Mouse (Mus musculus) regulatory T cell (primary cell): ENCODE measurements at regions not wholly inside any gene's neighbourhood (a gene's known extent, or its start where the extent isn't known, plus 50 kb on each side); places are given as distances from the start of the nearest gene placed in this dataset.
"Not testable (repeated sequence)": the region's sequence is repeated elsewhere in the genome, so short reads cannot be mapped to it uniquely, and the experiment has no call there.

Source experiments
- in situ Hi-C: fragments of 300-600 bp; cut with MboI, MseI; formaldehyde crosslinking; loops from one replicate; pipeline ENCODE4 v1.15.1; 2025; ENCODE audit warnings: high pct_unique_total_duplicates

DNA sequence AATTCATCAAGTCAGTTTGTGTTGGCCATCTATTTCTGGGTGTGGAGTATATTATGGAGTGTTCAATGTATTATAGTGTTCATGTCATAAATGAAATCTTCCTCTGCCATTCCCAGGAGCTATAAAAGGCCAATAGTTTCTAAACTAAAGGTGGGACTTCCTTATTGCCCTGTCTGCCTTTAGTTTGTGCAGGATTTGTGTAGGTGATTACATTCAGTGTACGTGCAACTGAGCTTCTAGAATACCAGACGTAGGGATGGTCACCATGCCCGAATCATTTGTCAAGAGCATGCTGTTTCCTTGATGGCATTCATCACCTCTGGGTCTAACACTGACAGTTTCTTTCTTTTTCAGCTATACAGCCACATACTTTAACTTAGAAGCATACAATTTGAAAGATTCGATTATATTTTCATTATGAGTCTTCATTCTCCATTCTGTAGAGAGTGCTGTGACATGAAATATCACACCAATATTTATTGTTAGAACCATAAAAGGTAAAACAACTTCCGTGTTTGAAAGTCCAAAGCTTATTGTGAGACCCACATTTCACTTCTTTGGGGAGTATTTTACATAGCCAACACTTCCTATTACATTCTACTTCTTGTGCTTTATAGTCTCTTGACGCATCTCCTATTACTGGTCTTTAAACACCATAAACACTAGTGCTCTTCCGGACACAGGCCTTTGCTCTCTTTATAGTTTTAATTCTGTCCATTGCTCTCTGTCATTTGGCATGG, 494.1 kb upstream of the Klf6 start:
- in situ Hi-C loops: no loop called here

DNA sequence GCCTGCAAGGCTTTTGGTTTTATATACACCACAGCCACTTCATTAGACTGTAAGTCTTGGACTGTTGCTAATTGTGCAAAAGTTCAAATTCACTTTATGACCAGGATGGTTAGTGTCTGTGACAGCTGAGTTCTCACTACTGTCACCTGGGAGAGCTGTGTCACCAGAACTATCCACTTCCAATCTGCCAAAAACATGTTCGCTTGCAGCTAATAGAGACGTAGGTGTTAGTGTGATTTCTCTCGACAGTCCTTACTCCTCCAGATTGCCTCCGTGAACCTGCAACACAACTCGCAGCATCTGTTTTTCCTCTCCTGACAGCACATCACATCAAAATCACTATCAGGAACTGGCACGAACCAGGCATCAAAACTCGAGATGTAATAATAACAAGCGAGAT, 491.3 kb upstream of the Klf6 start:
- in situ Hi-C loops: no loop called here

DNA sequence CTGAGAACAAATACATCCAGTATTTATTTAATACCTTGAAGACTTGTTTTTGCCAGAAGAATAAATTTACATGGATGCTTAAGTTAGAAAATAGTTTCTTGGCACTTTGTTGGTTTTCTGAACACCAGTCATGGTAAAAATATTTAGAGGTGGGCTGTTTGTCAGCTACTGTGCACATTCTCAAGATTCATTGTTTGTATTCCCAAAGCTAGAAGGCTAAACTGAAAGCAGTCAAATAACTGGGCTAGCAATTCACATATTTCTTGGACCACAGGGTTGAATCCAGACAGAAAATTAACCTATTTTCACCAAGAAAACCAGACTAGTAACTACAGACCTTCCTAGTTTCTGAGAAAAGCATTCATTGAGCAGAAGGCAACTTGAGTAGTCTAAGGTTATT, 488.1 kb upstream of the Klf6 start:
- in situ Hi-C loops: no loop called here

DNA sequence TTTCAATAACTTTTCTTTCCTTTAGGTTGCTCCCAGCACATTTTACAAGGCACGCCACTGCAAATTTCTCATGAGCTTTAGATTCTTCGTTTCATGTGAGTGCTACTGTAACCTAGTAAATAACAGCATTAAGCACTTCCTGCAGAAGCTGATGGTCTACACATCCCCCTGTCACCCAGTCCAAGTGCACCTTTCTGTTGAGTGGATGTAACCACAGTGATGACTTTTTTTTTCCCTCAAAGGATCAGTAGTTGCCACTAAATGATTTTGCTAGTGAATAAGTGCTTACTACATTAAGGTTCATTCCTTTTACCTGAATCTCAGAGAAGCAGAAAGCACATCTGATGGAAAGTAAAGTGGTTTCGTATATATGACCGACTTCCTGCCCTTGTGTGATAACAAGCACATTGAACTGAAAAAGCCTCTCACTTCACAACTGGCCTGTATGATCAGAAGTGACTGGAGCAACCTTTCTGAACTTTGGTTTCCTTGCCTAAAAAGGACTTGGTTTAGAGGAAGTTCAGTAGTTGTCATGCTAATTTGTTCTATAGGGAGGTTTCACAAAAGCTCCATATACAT, 453.0 kb upstream of the Klf6 start:
- in situ Hi-C loops: no loop called here

DNA sequence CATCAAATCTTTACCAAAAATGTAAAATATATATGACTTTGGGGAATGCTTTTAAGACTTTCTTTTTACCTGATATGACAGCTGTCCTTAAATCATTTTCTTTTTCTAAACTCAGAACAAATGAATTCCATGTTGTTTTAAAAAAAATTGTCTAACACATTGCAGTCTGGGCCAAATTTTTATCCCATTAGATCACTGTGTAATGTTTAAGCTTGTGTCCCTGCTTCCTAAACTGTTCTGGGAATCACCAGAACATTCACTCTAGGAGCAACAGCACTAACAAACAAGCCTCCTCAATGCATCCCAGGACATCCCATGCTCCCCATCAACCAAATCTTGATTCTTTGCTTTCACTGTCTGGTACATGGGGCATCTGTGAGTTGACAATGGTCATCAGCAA, 449.2 kb upstream of the Klf6 start:
- in situ Hi-C loops: no loop called here

DNA sequence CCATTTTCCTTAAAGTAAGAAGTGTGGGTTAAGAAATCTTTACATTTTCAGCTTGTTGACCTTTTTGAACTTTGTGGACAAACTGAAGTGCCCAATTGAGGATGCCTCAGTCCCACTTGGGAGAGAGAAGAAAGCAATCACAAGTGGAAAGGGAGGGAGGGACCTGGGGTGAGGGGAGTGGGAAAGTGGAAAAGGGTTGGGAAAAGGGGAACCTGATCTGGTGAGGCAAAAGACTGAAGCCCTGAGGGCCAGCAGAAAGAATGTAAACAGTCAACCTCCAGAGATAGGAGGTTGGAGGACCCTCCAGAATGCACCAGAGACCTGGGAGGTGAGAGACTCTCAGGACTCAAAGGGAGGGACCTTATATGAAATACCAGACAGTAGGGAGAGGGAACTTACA, 448.3 kb upstream of the Klf6 start:
- in situ Hi-C loops: not testable (repeated sequence)

DNA sequence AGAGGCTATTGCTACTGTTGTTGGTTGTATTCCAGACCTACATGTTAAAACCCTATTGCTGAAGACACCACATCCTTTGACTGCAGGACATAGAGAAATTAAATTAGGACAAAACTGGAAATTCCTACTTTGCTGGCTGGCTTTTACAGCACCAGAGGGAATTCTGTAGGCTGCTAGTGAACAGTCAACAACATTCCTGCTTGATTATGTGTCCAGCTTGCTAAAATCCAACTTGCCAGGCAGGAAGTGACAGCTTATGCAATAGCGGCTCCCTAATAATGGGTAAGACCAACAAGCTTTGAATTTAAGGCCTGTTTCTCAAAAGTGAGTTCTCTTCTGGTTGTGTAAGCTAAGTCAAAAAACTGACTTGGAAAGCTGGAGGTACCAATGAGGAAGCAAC, 437.2 kb upstream of the Klf6 start:
- in situ Hi-C loops: no loop called here

DNA sequence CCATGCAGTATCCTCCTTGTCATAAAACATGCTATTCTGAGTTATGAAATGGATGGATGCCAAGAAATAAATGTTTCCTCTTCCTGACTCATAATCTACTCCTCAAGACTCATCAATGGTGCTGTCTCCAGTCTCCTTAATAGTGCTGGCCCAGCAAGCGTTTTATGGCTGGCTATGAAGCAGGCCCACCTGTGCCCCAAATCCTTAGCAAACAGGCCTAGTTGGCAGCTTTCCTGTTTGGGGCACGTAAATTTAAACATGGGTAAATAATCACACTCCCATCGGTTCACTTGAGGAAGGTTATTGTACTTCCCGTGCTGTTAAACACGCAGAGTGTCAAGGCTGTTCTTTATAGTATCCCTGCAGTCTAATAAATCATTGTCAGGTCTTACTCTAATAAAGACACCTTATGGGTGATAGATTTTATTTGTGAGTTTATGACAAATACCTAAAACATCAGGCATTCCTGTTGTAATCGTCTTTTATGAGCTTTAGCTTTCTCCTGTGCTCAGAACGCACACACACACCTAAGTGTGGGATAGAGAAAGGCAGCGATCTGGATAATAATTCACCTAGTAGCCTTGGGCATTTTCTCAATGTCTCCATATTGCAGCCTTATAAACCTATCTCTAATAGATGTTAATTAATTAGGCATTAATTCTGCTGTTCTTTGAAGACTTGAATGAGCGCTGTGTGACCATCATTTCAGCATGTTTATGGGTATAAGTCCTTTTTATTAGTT, 435.6 kb upstream of the Klf6 start:
- in situ Hi-C loops: loop anchor here (5.0 kb wide), 1 partner anchor 607 kb away; no protein-coding TSS in a partner anchor

DNA sequence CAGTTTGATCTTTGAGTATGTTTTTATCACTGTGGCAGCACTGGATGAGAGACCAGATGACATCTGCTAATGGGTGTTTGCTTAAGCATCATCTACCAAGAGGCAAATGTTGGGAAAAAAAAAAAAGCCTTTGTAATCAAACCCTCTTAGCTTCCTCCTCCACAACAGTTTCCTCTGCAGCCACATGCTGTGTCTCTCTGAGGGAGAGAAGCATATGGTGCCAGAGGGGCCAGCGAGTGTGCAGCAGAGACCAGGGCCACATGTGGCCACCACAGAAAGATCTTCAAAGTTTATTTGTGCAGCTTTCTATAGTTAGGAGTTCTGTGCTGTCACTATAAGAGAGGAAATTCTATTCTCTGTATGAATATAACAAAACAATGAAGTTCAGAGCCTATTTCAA, 427.6 kb upstream of the Klf6 start:
- in situ Hi-C loops: no loop called here

DNA sequence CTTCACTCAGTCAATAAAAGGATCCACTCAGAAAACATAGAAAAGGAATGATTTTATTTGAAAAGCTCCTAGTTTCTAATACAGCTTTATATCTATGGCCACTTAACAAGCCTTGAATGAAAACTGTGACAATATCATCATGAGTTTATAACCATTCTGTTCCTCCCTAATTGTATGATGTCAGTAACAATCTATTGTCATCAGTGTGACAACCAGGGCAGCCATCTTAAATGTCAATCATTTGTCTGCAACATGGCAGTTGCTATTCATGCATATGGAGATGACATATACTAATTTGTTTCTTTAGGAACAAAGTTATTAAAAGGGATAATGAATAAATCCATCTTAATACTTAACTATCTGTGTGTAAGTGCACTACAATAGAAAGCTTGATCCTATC, 426.2 kb upstream of the Klf6 start:
- in situ Hi-C loops: no loop called here

DNA sequence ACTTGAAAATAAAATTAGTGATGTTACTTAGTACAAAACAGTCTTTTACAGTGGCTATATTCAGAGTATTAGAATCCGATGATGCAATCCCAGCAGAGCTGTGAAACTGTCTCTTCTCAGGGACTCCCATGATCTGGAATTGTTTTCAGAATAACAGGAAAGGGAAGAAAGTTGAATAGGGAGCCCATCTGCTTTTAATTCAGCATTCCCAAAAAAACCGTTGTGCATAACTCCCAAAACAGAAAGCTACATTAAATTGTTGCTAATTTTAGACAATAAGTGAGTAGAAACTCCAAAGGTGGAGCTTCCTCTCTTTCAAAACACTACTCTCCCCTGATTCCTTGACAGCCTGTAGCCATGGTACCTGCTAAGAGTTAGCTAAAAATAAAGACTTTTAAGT, 425.1 kb upstream of the Klf6 start:
- in situ Hi-C loops: no loop called here

DNA sequence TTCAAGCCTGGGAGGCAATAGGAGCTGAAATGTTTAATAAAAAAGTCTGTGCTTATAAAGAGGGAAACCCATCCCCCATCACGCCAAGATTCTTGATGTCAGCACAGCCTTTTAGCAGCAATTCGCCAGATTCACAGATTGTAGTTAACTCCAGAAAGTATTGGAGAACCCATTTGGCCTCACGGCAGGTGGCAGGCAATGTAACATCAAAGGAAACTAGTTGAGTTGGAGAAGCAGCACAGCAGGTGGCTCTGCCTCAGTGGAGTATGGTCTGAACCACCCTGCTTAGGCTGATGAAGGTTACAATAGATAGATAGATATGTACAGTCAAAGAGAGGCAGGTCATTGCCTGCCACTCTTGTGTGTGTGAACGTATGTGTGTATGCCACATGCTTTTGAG, 420.8 kb upstream of the Klf6 start:
- in situ Hi-C loops: no loop called here

DNA sequence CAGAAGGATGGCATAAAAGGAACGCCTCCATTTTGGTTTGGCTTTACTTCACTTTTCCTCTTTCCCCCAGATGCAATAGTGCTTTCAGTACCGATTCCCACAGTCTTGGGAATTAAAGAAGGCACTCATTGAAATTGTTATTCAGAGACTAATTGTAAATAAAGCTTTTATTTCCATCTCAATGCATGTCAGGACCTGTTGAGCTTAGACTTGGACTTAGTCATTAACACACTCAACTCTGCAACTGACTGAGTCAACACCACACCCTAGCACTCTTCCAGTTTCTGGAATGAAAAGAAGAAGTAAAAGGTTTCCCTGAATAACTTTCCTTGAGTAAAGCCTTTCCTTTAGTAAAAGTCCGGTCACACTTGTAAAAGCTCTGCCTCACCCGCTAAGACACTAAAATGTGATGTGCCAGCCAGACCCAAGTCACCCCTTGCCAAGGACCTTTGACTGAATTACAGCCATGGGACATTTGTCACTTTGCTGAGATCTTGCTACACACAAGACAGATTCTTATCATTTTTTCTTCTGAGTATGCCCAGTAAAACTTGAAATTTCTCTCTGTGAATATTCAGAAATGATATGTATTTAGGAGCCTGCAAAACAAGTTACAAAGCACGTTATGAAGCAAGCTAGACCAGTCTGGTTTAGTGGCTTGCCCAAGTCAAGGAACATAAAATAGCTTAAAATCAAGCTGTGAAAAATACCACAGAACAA, 416.4 kb upstream of the Klf6 start:
- in situ Hi-C loops: no loop called here

DNA sequence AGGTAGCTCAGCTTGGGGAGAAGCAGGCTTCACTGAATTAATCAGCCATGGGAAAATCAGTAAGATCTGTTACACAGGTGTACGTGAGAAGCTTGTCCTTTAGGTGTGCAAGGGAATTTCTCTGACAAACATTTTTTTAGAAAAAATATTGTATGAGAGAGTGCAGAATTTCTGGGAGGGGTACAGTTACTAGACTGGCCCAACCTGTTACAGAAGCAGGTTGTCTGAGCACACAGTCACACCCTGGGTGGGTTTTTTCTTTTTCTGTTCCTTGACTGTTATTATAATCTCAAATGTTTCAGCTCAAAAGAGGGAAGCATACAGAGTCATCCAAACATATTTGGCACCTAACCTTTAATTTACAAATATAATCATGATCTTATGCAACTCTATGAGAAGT, 412.7 kb upstream of the Klf6 start:
- in situ Hi-C loops: no loop called here

DNA sequence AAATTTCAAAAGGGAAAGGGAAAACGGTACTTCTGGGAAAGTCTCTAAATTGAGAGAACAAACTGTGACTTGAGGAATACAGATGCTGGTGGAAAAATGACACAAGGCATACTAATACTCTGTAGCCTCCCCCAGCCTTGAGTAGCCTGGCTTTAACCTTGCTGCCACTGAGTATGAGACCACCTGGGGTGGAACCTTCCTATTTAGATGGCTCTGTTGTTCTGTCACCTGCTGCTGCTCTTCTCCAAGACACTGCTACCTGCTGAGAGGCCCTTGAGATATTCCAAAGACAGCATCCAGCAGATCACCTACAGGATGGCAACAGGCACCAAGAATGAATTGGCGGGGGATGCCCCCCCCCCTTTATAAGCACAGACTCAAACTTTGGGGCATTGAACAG, 380.5 kb upstream of the Klf6 start:
- in situ Hi-C loops: loop anchor here (10.0 kb wide), 1 partner anchor 1674 kb away; no protein-coding TSS in a partner anchor

DNA sequence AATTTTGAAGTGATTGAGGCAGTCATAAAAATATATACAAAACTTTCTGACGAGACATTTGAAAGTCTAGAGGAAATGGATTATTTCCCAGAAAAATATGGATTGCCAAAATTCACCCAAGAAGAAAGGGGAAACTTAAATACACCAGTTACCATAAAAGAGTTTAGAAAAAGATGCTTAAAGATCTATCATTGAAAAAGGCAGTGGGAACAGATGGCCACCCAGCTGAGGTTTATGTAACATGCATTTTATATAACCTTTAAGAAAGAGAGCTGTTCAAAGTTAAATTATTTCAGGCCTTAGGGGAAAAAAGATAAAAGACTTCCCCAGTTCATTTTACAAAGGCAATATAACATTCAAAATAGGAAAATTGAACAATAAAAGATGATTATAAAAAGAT, 369.0 kb upstream of the Klf6 start:
- in situ Hi-C loops: no loop called here

DNA sequence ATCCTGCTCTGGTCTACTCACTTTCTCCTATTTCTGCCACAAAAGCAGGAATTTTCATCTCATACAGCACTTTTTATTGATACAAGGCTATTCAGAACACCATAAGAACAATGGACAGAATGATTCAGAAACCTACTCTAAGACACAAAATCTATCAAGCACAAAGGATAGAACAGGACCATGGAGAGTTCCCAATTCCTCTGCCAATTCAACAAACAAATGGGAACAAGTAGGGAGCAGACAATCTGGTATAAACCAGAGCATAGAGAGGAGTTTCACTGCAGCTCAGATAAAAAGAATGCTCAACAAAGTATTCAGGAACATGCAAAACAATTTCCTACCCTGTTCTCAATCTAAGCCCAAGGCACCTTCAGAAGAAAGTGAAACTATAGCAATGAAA, 363.7 kb upstream of the Klf6 start:
- in situ Hi-C loops: no loop called here

DNA sequence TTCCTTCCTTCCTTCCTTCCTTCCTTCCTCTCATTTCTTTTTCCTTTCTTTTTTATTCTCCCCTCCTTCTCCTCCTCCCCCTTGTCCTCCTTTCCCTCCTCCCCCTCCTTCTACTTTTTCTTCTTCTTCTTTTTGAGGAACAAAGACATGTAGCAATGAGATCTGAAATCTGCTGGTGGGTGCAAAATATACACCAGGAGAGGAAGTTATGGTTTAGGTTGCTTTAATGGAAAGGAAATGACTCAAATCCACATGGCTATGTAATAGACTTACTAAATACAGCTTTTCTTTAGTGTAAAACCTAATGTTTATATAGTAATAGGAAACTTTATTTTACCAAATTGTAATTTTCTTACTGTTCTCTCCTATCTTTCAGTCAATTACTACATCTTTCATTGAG, 349.5 kb upstream of the Klf6 start:
- in situ Hi-C loops: no loop called here

DNA sequence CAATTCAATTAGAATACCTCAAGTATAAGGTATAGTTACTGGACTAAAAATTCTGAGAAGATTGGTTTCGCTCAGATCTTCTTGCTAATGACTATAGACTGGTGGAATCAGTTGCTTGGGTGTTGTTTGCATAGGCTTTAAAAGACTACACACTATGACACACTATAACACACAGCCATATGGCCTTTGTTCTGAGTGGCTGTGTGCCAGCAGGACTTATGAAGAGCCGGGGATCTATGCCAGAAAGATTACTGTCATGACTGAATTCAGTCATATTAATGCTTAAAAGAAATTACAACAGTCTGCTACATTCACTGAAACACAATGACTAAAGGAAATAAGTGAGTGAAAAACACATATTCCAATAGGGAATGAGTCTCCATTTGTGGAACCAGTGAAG, 345.7 kb upstream of the Klf6 start:
- in situ Hi-C loops: no loop called here

DNA sequence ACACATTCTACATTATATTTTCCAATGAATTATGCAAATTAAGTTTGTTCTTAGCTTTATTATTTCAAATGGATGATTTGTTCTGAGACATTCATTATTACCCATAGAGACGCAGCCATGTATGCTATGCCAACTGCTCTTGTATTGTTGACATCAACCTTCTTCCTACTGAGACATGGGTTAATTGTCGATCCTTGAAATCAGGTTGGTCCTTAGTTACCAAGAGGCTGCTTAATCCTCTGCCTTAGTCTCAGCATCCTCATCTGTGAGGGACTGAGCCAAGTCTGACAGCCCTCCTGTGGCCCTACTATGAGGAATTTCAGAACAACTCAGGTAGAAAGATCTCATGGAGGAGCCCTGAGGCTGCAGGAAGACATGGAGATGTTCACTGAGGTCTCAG, 345.2 kb upstream of the Klf6 start:
- in situ Hi-C loops: no loop called here

DNA sequence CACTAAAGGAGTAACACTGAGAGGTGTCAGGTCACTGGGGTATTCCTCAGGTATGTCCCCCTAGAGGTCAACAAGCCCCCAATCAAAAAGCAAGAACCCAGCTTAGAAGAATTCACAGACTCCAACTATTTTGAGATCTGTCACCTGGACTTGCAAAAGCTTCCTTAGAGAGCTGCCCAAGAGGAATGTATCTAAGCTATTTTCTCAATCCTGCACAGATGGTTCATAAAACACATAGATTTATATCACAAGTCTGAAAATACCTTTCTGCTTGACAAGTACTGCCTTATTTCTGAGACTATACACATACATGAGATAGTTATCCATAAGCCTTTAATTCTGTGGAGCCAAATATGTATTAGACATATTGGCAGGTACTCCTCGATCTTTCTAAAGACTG, 342.1 kb upstream of the Klf6 start:
- in situ Hi-C loops: no loop called here

DNA sequence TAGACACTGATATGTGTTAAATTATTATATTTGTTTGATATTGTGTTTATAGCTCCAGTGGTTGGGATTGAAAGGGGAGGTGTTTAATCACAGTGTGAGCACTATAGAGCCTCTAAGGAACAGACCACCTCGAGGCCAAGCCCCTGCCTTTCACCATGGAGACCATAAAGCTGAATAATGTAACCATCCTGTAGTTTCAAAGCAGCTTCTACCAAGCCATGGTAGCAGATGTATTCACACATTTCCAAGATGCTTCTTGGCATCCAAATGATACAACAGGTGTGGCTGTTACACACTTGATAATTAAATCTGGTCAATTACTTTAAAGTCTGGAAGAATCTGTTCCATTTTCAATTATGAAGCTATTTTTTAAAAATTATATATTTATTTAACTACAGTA, 341.7 kb upstream of the Klf6 start:
- in situ Hi-C loops: no loop called here
